Mouse (Mus musculus) limb, embryonic 15.5 days (tissue): ENCODE measurements at regions not wholly inside any gene's neighbourhood (a gene's known extent, or its start where the extent isn't known, plus 50 kb on each side); places are given as distances from the start of the nearest gene placed in this dataset.

Experiments used
- ATAC-seq: fragments of 200-750 bp; cut with Nextera tagmentation; 2 replicates; pipeline ENCODE4 v1.8.0; 2017; ENCODE audit warnings: low read depth, moderate TSS enrichment; ENCODE audit not compliant: insufficient number of reproducible peaks, low FRiP score, low TSS enrichment
- H3K27ac ChIP-seq: fragments of 300-500 bp; sonication (generic); 2 replicates; pipeline ENCODE4 v1.5.1; 2015; ENCODE audit warnings: moderate library complexity, mild to moderate bottlenecking, inconsistent platforms
- H3K27me3 ChIP-seq: fragments of 300-500 bp; sonication (generic); 2 replicates; pipeline ENCODE4 v1.6.1; 2015; ENCODE audit warnings: inconsistent platforms
- H3K36me3 ChIP-seq: fragments of 300-500 bp; sonication (generic); 2 replicates; pipeline ENCODE4 v1.6.1; 2015; ENCODE audit warnings: inconsistent platforms
- H3K4me1 ChIP-seq: fragments of 300-500 bp; sonication (generic); 2 replicates; pipeline ENCODE4 v1.6.1; 2015; ENCODE audit warnings: inconsistent platforms
- H3K4me2 ChIP-seq: fragments of 300-500 bp; sonication (generic); 2 replicates; pipeline ENCODE4 v1.6.1; 2015; ENCODE audit warnings: mild to moderate bottlenecking, inconsistent platforms
- H3K4me3 ChIP-seq: fragments of 300-500 bp; sonication (generic); 2 replicates; pipeline ENCODE4 v1.5.1; 2015; ENCODE audit warnings: mild to moderate bottlenecking, inconsistent platforms
- H3K9ac ChIP-seq: fragments of 300-500 bp; sonication (generic); 2 replicates; pipeline ENCODE4 v1.6.1; 2015; ENCODE audit warnings: inconsistent platforms
- H3K9me3 ChIP-seq: fragments of 300-500 bp; sonication (generic); 2 replicates; pipeline ENCODE4 v1.6.1; 2016; ENCODE audit warnings: inconsistent platforms
- WGBS: fragments of 180-500 bp; shearing (Covaris S2); methylation state at CpG from one replicate; pipeline ENCODE4 v1.1.7; 2015; 5-methylcytosine and 5-hydroxymethylcytosine counted together

- no peaks in the 10 kb centered on the region for H3K27me3 ChIP-seq
- peaks cover 33% of the 10 kb centered on the region for H3K4me1 ChIP-seq
- ATAC-seq: peak; percentile 36; the same call in 1 of the 2 replicates
- H3K36me3 ChIP-seq: no peaks in the 10 kb centered on the region
- H3K4me3 ChIP-seq: no peak overlapping the region
- peak overlapping the region; percentile 34 for H3K4me2 ChIP-seq
- peak overlapping the region; percentile 75 for H3K27ac ChIP-seq
- no peaks in the 10 kb centered on the region for H3K9me3 ChIP-seq
- 17% methylated on average over 13 of the region's 13 CpGs for WGBS
- H3K9ac ChIP-seq: no peak overlapping the region
Measured at GRCm38 (mm10) chr10:53434376-53435171, 54.8 kb upstream of the Cep85l start.

- Histone ChIP-seq H3K9ac (no peak overlapping the region), H3K9me3 (no peaks in the 10 kb centered on the region), H3K27me3 (no peaks in the 10 kb centered on the region), H3K36me3 (no peaks in the 10 kb centered on the region), H3K4me3 (no peak overlapping the region), H3K27ac (no peak overlapping the region), H3K4me1 (peaks cover 35% of the 10 kb centered on the region), H3K4me2 (no peak overlapping the region)
- ATAC-seq: no peak
- 67% methylated on average over 2 of the region's 2 CpGs for WGBS
Measured at GRCm38 (mm10) chr10:53432794-53433193, 53.0 kb upstream of the Cep85l start.

GRCm38 (mm10) chr10:53429539-53430344 lies 50.0 kb upstream of the Cep85l start:
- H3K4me1 ChIP-seq: peaks cover 19% of the 10 kb centered on the region
- H3K27me3 ChIP-seq: no peaks in the 10 kb centered on the region
- no peak overlapping the region for H3K4me2 ChIP-seq
- no peaks in the 10 kb centered on the region for H3K36me3 ChIP-seq
- no peak overlapping the region for H3K9ac ChIP-seq
- WGBS: 25% methylated on average over 7 of the region's 7 CpGs
- no peak for ATAC-seq
- no peak overlapping the region for H3K4me3 ChIP-seq
- peak overlapping the region; percentile 47 for H3K27ac ChIP-seq
- no peaks in the 10 kb centered on the region for H3K9me3 ChIP-seq
